In the genomic region with DNA sequence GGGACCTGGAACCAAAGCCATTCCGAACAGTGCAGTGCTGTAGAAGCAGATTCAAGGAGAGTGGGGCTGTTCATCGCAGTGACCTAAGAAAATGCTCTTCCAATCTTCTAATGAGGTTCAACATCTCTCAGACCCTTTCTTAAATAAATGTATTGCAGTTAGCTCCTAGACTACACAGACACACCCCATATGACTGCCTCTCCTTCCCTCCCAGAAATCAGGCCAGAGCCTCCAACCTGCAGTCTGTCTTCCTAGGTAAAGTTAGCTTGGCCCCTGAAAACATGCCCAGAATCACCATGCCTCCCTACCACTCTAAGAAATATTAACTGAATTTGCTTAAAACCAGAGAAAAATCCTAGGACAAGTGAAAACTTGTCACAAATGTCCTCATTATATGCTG, we compare ENCODE assay signal across 11 mouse cellular contexts. TPM values are rescaled to one million over a fixed set of nuclear protein-coding genes. Genes with fewer than 3 reads are reported as not detected.
DNase-seq lines count a peak whose midpoint lies in the region; ATAC-seq and TF ChIP-seq lines count a peak whose summit lies in the region.
"Had no signal": no experiment of that assay in that cellular context is flagged by ENCODE, and none has a peak within 500 bp of the region (broad histone marks: within the 10 kb centered on the region; RNA-seq: fewer than 3 reads in every experiment).

No protein-coding gene starts in this region.

- no peaks in the 10 kb centered on the region for H3K36me3 ChIP-seq in forebrain, embryonic 10.5 days (replicated peaks)
- H3K36me3 ChIP-seq in forebrain, embryonic 11.5 days (ENCODE audit: control insufficient read depth, insufficient read depth, low read length) = no peaks in the 10 kb centered on the region
- H3K36me3 ChIP-seq in kidney, embryonic 15.5 days = no peaks in the 10 kb centered on the region
- H3K36me3 ChIP-seq in kidney, adult 2 months (ENCODE audit: control insufficient read depth, insufficient read depth, low read length) = no peaks in the 10 kb centered on the region

- no peak overlapping the region for H3K27ac ChIP-seq in forebrain, embryonic 10.5 days
- H3K27ac ChIP-seq in forebrain, embryonic 11.5 days (ENCODE audit: low read depth, low read length) = no peak overlapping the region
- no peak overlapping the region for H3K27ac ChIP-seq in kidney, embryonic 15.5 days
- H3K27ac ChIP-seq in kidney, adult 2 months (ENCODE audit: insufficient read depth, low read depth, low read length) = no peak overlapping the region
- no peak overlapping the region for H3K27ac ChIP-seq in embryonic fibroblast, embryonic 13.5 days (ENCODE audit: insufficient read depth, low read length)

- no peak overlapping the region for H3K9ac ChIP-seq in forebrain, embryonic 11.5 days (ENCODE audit: low read length)
- H3K9ac ChIP-seq in kidney, embryonic 15.5 days = no peak overlapping the region

- TF ChIP-seq POLR2A in kidney, adult 2 months (IDR thresholded peaks at IDR 0.05; ENCODE audit: low read depth, low read length) = no peak
- no peak for TF ChIP-seq POLR2A in embryonic fibroblast, embryonic 13.5 days (IDR thresholded peaks at IDR 0.05; ENCODE audit: low read depth, low read length)

- no peak for ATAC-seq in forebrain, embryonic 11.5 days (replicated peaks; ENCODE audit: low FRiP score)
- ATAC-seq in kidney, embryonic 15.5 days (replicated peaks; ENCODE audit: low FRiP score) = no peak

- DNase-seq in forebrain, embryonic 10.5 days (ENCODE audit: extremely low spot score, low spot score) = no peak
- no peak for DNase-seq in forebrain, embryonic 11.5 days (ENCODE audit: low spot score)
- no peak for DNase-seq in kidney, adult 2 months
- peak; percentile 49 for DNase-seq in 3T3-L1 (ENCODE audit: low read depth, low spot score)
- DNase-seq in urinary bladder, postnatal 4 days (ENCODE audit: low spot score in 2 of 2) = no peak
- no peak for DNase-seq in Muller cell, postnatal 12 days (ENCODE audit: inconsistent ontology term)
- DNase-seq: adrenal gland, adult 2 months; cerebellum, postnatal 25 days had no signal

- no peak overlapping the region for H3K4me2 ChIP-seq in forebrain, embryonic 11.5 days (ENCODE audit: low read depth, low read length, severe bottlenecking)
- H3K4me2 ChIP-seq in kidney, embryonic 15.5 days = 0 out of 2 replicates have a peak overlapping the region, but pooled peaks have one; percentile 16

- H3K27me3 ChIP-seq in forebrain, embryonic 10.5 days (ENCODE audit: poor library complexity, severe bottlenecking) = peaks cover 20% of the 10 kb centered on the region
- H3K27me3 ChIP-seq in forebrain, embryonic 11.5 days (ENCODE audit: control insufficient read depth, insufficient read depth, low read length) = no peaks in the 10 kb centered on the region
- H3K27me3 ChIP-seq in kidney, embryonic 15.5 days = peaks cover 19% of the 10 kb centered on the region; the same call in 1 of the 2 replicates
- H3K27me3 ChIP-seq in kidney, adult 2 months (replicated peaks; ENCODE audit: control insufficient read depth, insufficient read depth, low read length) = no peaks in the 10 kb centered on the region

- TF ChIP-seq CTCF in kidney, adult 2 months (conservative IDR thresholded peaks at IDR 0.05; ENCODE audit: insufficient read depth, insufficient read length, low read depth, low read length) = no peak
- TF ChIP-seq CTCF in embryonic fibroblast, embryonic 13.5 days (IDR thresholded peaks at IDR 0.05; ENCODE audit: borderline replicate concordance, insufficient read depth, low read length) = no peak

- H3K4me3 ChIP-seq in forebrain, embryonic 10.5 days = peak overlapping the region; percentile 15; the same call in 1 of the 2 replicates
- no peak overlapping the region for H3K4me3 ChIP-seq in forebrain, embryonic 11.5 days (ENCODE audit: low read depth, low read length)
- H3K4me3 ChIP-seq in kidney, embryonic 15.5 days (replicated peaks) = no peak overlapping the region
- H3K4me3 ChIP-seq in kidney, adult 2 months (ENCODE audit: insufficient read depth, low read depth, low read length) = no peak overlapping the region
- H3K4me3 ChIP-seq in embryonic fibroblast, embryonic 13.5 days (ENCODE audit: insufficient read depth, low read length) = peak overlapping the region; percentile 6; the same call in 1 of the 2 replicates
- H3K4me3 ChIP-seq: erythroblast, embryonic 14.5 days had no signal

- H3K4me1 ChIP-seq in forebrain, embryonic 10.5 days = peaks cover 19% of the 10 kb centered on the region
- peaks cover 2% of the 10 kb centered on the region; the same call in 1 of the 2 replicates for H3K4me1 ChIP-seq in forebrain, embryonic 11.5 days (replicated peaks; ENCODE audit: control insufficient read depth, insufficient read depth, low read length)
- peaks cover 17% of the 10 kb centered on the region; the same call in 1 of the 2 replicates for H3K4me1 ChIP-seq in kidney, embryonic 15.5 days
- H3K4me1 ChIP-seq in kidney, adult 2 months (ENCODE audit: control insufficient read depth, insufficient read depth, low read length) = 0 out of 2 replicates have a peak, but pooled peaks cover 2% of the 10 kb centered on the region
- H3K4me1 ChIP-seq in embryonic fibroblast, embryonic 13.5 days (ENCODE audit: control insufficient read depth, insufficient read depth, low read length) = peaks cover 3% of the 10 kb centered on the region

- H3K9me3 ChIP-seq in forebrain, embryonic 10.5 days = no peaks in the 10 kb centered on the region
- H3K9me3 ChIP-seq in forebrain, embryonic 11.5 days (ENCODE audit: control insufficient read depth, low read length) = no peaks in the 10 kb centered on the region
- no peaks in the 10 kb centered on the region for H3K9me3 ChIP-seq in kidney, embryonic 15.5 days (replicated peaks)

- WGBS in forebrain, embryonic 10.5 days = 73% methylated on average over 2 of the region's 2 CpGs
- WGBS in forebrain, embryonic 11.5 days = 74% methylated on average over 2 of the region's 2 CpGs
- WGBS in kidney, embryonic 15.5 days = 89% methylated on average over 2 of the region's 2 CpGs
- WGBS in kidney, adult 2 months = 93% methylated on average over 2 of the region's 2 CpGs

RNA-seq across cellular contexts. Expression of gene BC107364, which starts 33.3 kb away (rescaled TPM):
- polyA plus RNA-seq in forebrain, embryonic 10.5 days (2016; fragmentation: Nextera tagmentation; extraction: Ambion mirVana) = 0.20 TPM in 1 of 2 replicates, not detected in the other
- polyA plus RNA-seq in forebrain, embryonic 11.5 days (2014; fragmentation: Nextera tagmentation; extraction: Ambion mirVana) = not detected in 2 replicates
- 0.15 TPM in 1 of 2 replicates, not detected in the other for polyA plus RNA-seq in kidney, embryonic 15.5 days (2015; fragmentation: Nextera tagmentation; extraction: Ambion mirVana)
- polyA plus RNA-seq in kidney, adult 2 months (2012; rRNA removed) = 0.08 and 0.14 TPM in 2 replicates
- not detected in 2 replicates for polyA plus RNA-seq in embryonic fibroblast, embryonic 13.5 days (2011; ENCODE audit: insufficient read length, low read depth, missing spikeins)
- polyA plus RNA-seq: adrenal gland, adult 2 months; erythroblast, embryonic 14.5 days had no signal

RNA-seq across cellular contexts. Expression of gene Hfe2, which starts 39.6 kb away (rescaled TPM):
- polyA plus RNA-seq in forebrain, embryonic 10.5 days (2016; fragmentation: Nextera tagmentation; extraction: Ambion mirVana) = 1.6 and 1.8 TPM in 2 replicates
- 0.69 and 0.77 TPM in 2 replicates for polyA plus RNA-seq in forebrain, embryonic 11.5 days (2014; fragmentation: Nextera tagmentation; extraction: Ambion mirVana)
- 1.1 and 1.8 TPM in 2 replicates for polyA plus RNA-seq in kidney, embryonic 15.5 days (2015; fragmentation: Nextera tagmentation; extraction: Ambion mirVana)
- polyA plus RNA-seq in kidney, adult 2 months (2012; rRNA removed) = 0.23 and 3.9 TPM in 2 replicates
- polyA plus RNA-seq in embryonic fibroblast, embryonic 13.5 days (2011; ENCODE audit: insufficient read length, low read depth, missing spikeins) = not detected in 2 replicates
- polyA plus RNA-seq: erythroblast, embryonic 14.5 days had no signal

Comparison
In these comparisons a context has a peak if more than half of its experiments do, and no peak if none do; other contexts are left out.
1. H3K4me3 ChIP-seq: peak in forebrain, embryonic 10.5 days (single experiment) and embryonic fibroblast, embryonic 13.5 days (single experiment); none in forebrain, embryonic 11.5 days (single experiment), kidney, embryonic 15.5 days (single experiment) and kidney, adult 2 months (single experiment).